Mouse (Mus musculus) adrenal gland, postnatal 25 days (tissue): ENCODE data around the gene Ptpn1. TPM values are rescaled to one million over a fixed set of nuclear protein-coding genes. Genes with fewer than 3 reads are reported as not detected.

Experiments
- DNase-seq: peaks from one replicate; pipeline ENCODE4 v3.0.0; 2021; ENCODE audit warnings: mixed read lengths
- total RNA-seq: library from RNA; stranded (reverse); gene quantifications from 2 replicates; pipeline ENCODE4 v1.2.3, GENCODE M21; 2021

Gene Ptpn1
- total RNA-seq, 1 experiment from 2014 or later: 53.1 TPM

DNA sequence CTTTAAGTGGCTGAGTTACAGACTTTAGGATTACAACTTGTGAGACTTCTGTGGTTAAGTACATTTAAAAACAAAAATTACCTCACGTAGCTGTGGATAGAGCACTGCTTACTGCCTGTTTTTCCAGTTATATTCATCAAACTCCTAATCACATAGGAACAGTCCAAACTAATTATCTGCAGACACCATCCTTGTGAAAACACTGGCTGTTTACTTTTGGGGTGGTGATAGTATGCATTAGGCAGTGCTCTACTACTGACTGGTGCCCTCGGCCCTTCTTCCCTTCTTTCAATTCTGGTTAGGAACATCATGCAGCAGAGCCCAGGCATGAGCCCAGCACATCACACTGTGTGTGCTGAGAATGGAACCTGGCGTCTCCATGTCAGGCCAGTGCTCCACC lies 15.4 kb downstream of the Ptpn1 start:
- no peak for DNase-seq

GRCm38 (mm10) chr2:167948047-167948446 lies 16.2 kb downstream of the Ptpn1 start:
- no peak for DNase-seq

DNA sequence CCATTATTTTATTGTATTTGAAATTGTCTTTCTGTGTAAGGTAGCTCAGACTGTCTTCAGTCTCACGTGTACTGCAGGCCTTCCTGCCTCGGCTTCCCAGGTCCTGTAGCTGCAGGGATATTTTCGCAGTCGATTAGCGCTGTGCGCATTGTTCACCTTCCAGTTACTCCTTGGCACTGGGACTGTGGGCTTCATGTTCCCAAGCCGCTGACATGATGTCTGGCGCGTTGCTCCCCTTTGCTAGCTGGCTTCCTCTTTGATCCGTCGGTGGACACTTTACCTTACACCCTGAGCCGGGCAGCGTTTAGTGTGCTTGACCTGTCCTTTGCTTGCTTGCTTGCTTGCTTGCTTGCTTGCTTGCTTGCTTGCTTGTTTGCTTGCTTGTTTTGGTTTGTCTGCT lies 16.7 kb downstream of the Ptpn1 start:
- DNase-seq: no peak

GRCm38 (mm10) chr2:167949250-167949649 lies 17.4 kb downstream of the Ptpn1 start:
- DNase-seq: no peak

- no peak for DNase-seq
Measured at GRCm38 (mm10) chr2:167949808-167950207, 18.0 kb downstream of the Ptpn1 start.

DNA sequence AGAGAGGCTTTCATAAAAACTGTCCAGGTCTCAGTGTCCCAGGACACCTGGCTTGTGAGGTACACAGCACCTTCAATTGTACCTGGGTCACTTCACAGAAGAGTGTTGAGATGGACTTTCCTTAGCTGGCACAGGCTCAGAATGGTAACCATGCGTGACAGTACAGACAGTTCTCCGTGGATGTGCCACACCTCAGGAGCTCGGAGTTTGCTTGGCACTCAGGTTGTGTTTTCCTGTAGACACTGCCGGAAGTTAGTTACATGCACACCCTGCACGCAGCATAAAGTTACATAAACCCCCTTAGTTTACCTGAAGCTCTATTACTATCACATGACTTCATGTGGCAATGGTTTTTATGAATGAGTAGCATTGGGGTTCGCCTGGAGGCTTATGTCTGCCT lies 18.8 kb downstream of the Ptpn1 start:
- DNase-seq: no peak

DNA sequence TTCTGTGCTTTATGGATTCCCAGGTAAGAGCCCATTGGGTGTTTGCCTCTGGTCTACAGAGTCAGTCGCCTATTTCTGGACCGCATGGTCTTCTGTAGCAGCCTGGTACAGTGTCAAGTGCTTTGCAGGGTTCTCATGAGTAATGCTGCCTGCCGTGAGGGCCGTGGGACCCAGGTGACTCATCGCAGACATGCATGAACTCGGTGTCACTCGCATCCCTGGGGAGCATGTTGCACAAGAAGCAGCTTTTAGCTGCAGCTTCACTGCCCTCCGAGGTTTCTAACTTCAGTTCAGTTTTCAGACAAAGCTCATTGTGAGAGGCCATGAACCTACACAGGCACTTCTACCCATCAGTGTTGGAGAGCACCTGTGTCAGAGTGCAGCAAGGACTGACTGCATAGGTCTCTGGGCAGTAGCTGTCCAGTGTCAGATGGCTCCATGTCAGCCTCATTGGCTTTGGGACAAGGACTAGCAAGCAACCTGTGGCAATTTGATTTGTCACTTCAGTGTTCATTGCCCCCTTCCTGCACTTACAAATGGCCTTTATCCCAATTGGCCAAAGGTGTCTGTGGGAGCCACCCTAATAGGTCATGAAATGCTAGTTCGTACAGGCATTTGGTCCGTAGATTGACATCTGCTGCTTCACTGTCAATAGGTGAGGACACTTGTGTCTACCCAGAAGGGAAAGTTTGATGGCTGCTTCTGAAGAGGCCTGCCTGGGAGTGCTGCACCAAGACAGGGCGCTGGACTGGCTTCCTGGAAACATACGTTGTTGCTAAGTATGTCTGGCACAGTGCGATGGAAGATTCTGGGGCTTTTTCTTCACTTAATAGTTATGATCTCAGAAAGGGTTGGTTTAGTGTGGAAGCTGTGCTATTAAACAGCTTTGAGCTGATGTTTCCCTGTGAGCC lies 19.7 kb downstream of the Ptpn1 start:
- DNase-seq: peak; percentile 68

DNA sequence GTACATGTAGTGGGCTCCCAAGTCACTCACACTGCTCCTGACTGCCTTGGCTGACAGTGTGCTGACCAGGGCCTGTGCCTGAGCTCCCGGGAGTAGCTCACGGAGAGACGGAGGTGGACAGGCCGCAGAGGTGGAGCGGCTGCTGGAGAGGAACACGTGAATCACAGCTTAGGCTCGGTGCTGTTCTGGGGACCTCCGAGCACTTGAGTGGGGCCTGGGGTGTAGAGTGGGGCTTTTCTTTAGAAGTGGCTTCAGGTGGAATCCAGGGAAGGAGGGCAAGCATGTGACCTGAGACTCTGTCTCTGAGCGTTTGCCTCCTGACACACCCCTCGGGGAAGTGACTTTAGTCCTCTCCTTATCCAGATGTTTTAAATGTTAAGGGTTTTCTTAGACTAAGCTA lies 22.0 kb downstream of the Ptpn1 start:
- no peak for DNase-seq

- no peak for DNase-seq
Measured at GRCm38 (mm10) chr2:167954928-167955327, 23.1 kb downstream of the Ptpn1 start.

DNA sequence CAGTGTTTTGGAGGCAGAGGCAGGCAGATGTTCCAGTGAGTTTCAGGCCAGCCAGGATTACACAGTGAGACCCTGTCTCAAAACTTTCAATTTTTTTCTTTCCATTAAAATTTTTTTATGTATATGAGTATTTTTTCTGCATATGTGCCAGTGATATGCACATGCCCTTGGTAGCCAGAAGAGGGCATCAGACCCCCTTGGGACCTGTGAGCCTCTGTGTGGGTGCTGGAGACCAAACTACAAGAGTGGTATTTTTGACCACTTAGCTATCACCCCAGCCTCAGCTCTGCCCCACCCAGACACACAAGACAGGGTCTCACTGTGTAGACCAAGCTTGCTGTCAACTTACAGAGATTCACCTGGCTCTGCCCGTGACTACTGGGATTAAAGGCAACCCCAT lies 25.7 kb downstream of the Ptpn1 start:
- DNase-seq: no peak

DNA sequence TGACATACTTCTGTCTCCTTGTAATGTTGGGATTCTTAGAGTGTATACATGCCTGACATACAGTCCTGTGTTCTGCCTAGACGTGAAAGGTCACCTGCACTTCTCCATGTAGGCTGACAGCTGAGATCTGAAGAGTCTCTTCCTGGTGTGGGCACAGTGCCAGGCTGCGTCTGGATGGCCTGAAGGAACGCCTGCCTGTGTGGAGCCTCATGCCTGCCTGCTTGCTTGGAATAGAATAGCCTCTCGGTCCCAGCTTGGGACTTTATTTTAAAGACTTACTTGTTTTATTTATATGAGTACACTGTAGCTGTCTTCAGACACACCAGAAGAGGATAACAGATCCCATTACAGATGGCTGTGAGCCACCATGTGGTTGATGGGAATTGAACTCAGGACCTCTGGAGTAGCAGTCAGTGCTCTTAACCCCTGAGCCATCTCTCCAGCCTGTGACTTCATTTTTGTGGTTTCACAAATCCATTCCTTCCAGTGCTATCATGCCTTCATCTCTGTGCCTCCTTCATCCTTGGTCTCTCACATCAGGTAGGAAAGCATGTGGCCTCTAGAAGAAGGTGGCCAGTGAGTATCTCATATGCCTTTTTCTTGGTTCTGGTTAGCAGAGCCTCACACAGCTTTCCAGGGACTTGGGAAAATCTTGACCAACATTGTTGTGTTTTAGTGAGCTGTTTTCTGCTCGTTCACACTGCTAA lies 26.4 kb downstream of the Ptpn1 start:
- DNase-seq: peak; percentile 68

- DNase-seq: peak; percentile 95
Measured at GRCm38 (mm10) chr2:167958843-167959242, 27.0 kb downstream of the Ptpn1 start.

DNA sequence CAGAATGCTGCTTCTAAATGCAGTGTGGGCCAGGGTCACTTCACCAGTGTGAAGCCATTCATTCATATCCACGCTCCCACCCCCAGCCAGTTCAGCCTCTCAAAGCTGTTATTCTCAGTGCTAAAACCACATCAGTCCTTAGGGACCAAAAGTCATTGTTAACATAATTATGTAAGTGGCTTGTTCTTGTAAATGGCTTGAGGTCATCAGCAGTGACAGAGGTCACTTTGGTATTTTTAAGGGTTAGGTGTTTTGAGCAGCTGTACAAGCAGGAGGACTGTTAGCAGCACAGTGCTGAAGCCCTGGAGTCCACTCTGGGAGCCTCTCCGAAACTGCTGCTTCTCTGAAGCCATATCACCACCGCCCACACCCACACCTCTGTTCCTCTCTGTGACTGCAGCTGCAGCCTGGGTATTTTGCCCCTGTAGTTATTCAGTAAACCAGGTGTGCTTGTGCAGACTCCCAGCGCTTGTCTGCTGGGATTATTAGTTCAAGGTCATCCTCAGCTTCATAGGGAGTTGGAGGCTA lies 27.6 kb downstream of the Ptpn1 start:
- no peak for DNase-seq

- no peak for DNase-seq
Measured at GRCm38 (mm10) chr2:167959996-167960395, 28.1 kb downstream of the Ptpn1 start.

DNA sequence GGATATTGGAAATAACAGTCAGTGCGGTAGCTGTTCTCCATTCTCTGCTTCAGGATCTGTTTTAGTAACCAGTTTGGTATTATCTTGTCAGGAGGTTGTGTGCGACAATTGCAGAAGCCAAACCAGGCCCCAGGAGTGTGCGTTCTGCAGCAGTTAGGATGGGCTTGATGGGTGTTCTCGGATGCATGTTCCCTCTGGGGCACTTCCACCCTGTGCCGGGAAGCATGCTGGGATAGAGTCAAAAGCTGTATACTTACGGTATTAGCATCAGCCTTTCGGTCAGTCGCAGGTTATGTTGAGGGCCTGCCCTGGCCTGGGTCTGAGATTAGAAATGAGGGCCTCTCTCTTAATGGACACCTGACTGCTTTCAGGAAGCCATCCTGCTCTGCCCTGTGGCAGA lies 28.7 kb downstream of the Ptpn1 start:
- no peak for DNase-seq

DNA sequence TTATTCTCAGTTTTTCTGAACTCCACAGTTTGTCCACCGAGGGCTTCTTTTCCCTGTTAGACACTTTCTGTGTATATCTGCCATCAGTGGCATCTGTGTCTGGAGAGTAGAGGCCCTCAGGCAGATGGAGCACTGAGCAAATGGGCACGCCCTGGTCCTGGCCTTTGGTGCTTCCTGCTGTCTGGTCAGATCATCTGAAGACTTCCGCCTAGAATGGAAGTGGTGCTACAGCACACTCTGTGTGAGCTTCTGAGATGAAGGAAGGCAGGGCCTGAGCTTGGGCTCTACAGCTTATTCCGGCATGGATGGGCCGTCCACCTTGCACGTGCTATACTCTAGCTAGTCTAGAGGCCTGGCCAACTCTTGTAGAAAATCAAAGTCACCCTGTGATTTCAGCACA lies 30.5 kb downstream of the Ptpn1 start:
- DNase-seq: no peak

- no peak for DNase-seq
Measured at GRCm38 (mm10) chr2:167963176-167963575, 31.3 kb downstream of the Ptpn1 start.

GRCm38 (mm10) chr2:167963778-167964300 lies 32.0 kb downstream of the Ptpn1 start:
- DNase-seq: no peak

GRCm38 (mm10) chr2:167964320-167964719 lies 32.5 kb downstream of the Ptpn1 start:
- no peak for DNase-seq

- DNase-seq: no peak
Measured at GRCm38 (mm10) chr2:167965911-167966310, 34.1 kb downstream of the Ptpn1 start.

- no peak for DNase-seq
Measured at GRCm38 (mm10) chr2:167968504-167968903, 36.6 kb downstream of the Ptpn1 start.

DNA sequence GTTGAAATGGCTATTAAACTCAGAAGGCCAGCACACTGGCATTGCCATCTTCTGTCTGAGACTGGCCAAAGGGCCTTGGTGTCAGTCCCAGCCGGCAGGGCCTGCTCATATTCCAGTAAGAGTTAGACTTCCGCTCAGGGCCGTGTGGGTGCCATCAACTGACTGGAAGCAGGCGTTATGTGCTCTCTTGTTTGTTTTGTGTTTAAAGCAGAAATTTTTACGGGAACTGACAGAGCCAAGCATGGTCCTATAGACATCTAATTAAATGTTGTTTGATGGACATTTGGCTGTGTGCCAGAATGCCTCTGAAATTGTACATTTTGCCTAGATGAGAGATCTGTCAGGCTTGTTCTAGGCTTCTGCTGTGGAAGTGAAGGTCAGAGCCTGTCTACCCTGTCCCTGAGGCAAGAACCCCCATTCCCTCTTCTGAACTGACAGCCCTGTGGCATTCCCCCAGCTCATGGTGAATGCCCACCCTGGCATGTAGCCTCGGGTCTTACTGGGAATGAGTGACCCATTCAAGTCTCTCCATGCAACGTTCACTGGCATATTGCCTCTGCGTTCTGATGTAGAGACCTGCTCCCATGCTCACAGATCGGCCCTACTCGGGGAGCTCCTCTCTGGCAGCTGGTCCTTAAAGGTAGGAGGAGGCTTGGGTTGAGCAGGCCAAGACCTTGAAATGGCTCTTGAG lies 38.1 kb downstream of the Ptpn1 start:
- no peak for DNase-seq
